Comparison of ENCODE assay signal across 28 mouse cellular contexts in the genomic region with DNA sequence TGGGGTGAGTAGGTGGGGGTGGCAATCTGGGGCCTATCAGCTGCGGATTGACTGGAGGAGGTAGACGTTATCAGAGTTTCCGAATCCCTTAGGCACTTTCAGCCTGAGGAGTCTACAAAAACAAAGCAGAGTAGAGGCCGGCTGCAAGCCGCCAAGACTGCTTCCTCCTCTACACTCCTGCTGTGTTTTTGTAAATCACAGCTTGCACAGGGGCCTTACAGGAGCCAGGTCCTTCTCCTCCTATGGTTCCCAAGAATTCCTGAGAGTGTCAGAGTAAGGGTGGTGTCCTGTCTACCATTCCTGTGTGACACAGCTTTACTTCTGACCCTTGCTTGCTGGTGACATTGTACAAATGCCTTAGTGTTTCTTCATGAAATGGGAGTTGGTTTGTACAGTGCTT. TPM values are rescaled to one million over a fixed set of nuclear protein-coding genes. Genes with fewer than 3 reads are reported as not detected.
A peak's percentile ranks its signal among the peaks of the same experiment; 100 is the strongest.
DNase-seq lines count a peak whose midpoint lies in the region; ATAC-seq and TF ChIP-seq lines count a peak whose summit lies in the region.
"Had no signal": no experiment of that assay in that cellular context is flagged by ENCODE, and none has a peak within 500 bp of the region (broad histone marks: within the 10 kb centered on the region; RNA-seq: fewer than 3 reads in every experiment).

No protein-coding gene starts in this region.

- 0 out of 2 replicates have a peak, but pooled peaks have one; percentile 4 for TF ChIP-seq EP300 in ES-Bruce4 (IDR thresholded peaks at IDR 0.05; ENCODE audit: insufficient read depth, low read depth, low read length)

- peaks cover 10% of the 10 kb centered on the region for H3K9me3 ChIP-seq in ES-Bruce4 (replicated peaks; ENCODE audit: control insufficient read depth, insufficient read depth, low read length, poor library complexity, severe bottlenecking)
- H3K9me3 ChIP-seq in hindbrain, embryonic 12.5 days (replicated peaks): peaks cover 7% of the 10 kb centered on the region; the same call in 1 of the 2 replicates
- H3K9me3 ChIP-seq: embryonic facial prominence, embryonic 15.5 days had no signal

- ATAC-seq in hindbrain, embryonic 12.5 days (ENCODE audit: low FRiP score): no peak
- ATAC-seq: activated CD4-positive, CD25-positive, alpha-beta regulatory T cell, adult 4 months; forebrain, embryonic 14.5 days; forebrain, embryonic 16.5 days; Patski had no signal

- DNase-seq in ES-CJ7 (ENCODE audit: low read depth, low spot score) (peak; percentile 43), R1 (ENCODE audit: low read depth, low spot score) (peak; percentile 88)
- DNase-seq in cerebellum, adult 18-20 months: no peak
- DNase-seq in urinary bladder, postnatal 4 days (ENCODE audit: low spot score in 2 of 2): no peak
- DNase-seq: adrenal gland, adult 8-10 months; adrenal gland, postnatal 14 days; adrenal gland, postnatal 36 days; cerebellum, adult 11-12 months; cerebellum, adult 8-10 months; cerebellum, adult 9-11 months; cerebellum, postnatal 14 days; cerebellum, postnatal 36 days; embryo, embryonic 11 days had no signal

- H3K4me3 ChIP-seq in ES-Bruce4 (ENCODE audit: low read depth, low read length): no peak overlapping the region
- H3K4me3 ChIP-seq in hindbrain, embryonic 12.5 days: no peak overlapping the region
- H3K4me3 ChIP-seq: embryonic facial prominence, embryonic 13.5 days; embryonic facial prominence, embryonic 15.5 days; erythroblast, embryonic 14.5 days; forebrain, embryonic 10.5 days; forebrain, embryonic 12.5 days had no signal

- WGBS in hindbrain, embryonic 12.5 days: 34% methylated on average over 5 of the region's 5 CpGs

- H3K9ac ChIP-seq in ES-Bruce4 (ENCODE audit: low read depth, poor library complexity, severe bottlenecking): no peak overlapping the region
- H3K9ac ChIP-seq in hindbrain, embryonic 12.5 days: no peak overlapping the region
- H3K9ac ChIP-seq: embryonic facial prominence, embryonic 13.5 days; embryonic facial prominence, embryonic 15.5 days; forebrain, embryonic 12.5 days had no signal

- no peak for TF ChIP-seq POLR2A in ES-Bruce4 (IDR thresholded peaks at IDR 0.05; ENCODE audit: insufficient read depth, low read length)

- TF ChIP-seq CTCF in ES-Bruce4 (IDR thresholded peaks at IDR 0.05; ENCODE audit: low read depth, low read length): no peak

- peaks cover 2% of the 10 kb centered on the region for H3K4me1 ChIP-seq in ES-Bruce4 (ENCODE audit: control insufficient read depth, insufficient read depth, low read length)
- H3K4me1 ChIP-seq in hindbrain, embryonic 12.5 days: 0 out of 2 replicates have a peak, but pooled peaks cover 4% of the 10 kb centered on the region
- H3K4me1 ChIP-seq: embryonic facial prominence, embryonic 15.5 days had no signal

- H3K27ac ChIP-seq in ES-Bruce4 (ENCODE audit: insufficient read depth, low read length): peak overlapping the region; percentile 80
- no peak overlapping the region for H3K27ac ChIP-seq in hindbrain, embryonic 12.5 days
- H3K27ac ChIP-seq: embryonic facial prominence, embryonic 13.5 days; embryonic facial prominence, embryonic 15.5 days; forebrain, embryonic 10.5 days; forebrain, embryonic 12.5 days had no signal

- H3K27me3 ChIP-seq in ES-Bruce4 (ENCODE audit: control insufficient read depth, insufficient read depth, low read length, poor library complexity, severe bottlenecking): no peaks in the 10 kb centered on the region
- H3K27me3 ChIP-seq in hindbrain, embryonic 12.5 days: no peaks in the 10 kb centered on the region
- H3K27me3 ChIP-seq: embryonic facial prominence, embryonic 13.5 days; embryonic facial prominence, embryonic 15.5 days; forebrain, embryonic 12.5 days; Patski had no signal

- H3K4me2 ChIP-seq in hindbrain, embryonic 12.5 days (replicated peaks): no peak overlapping the region
- H3K4me2 ChIP-seq: embryonic facial prominence, embryonic 13.5 days; embryonic facial prominence, embryonic 15.5 days; forebrain, embryonic 12.5 days had no signal

- H3K36me3 ChIP-seq in ES-Bruce4 (ENCODE audit: control insufficient read depth, insufficient read depth, low read length, poor library complexity, severe bottlenecking): no peaks in the 10 kb centered on the region
- H3K36me3 ChIP-seq in hindbrain, embryonic 12.5 days: no peaks in the 10 kb centered on the region
- H3K36me3 ChIP-seq: embryonic facial prominence, embryonic 13.5 days; embryonic facial prominence, embryonic 15.5 days; forebrain, embryonic 10.5 days; forebrain, embryonic 12.5 days; G1E had no signal

RNA-seq across cellular contexts. Expression of a gene that starts 32.6 kb away (rescaled TPM):
- polyA plus RNA-seq in ES-Bruce4 (2011; ENCODE audit: insufficient read depth, insufficient read length, low read depth, missing spikeins): not detected in 2 replicates
- not detected in 2 replicates for polyA plus RNA-seq in hindbrain, embryonic 12.5 days (2016; fragmentation: Nextera tagmentation; extraction: Ambion mirVana)
- polyA plus RNA-seq: activated CD4-positive, CD25-positive, alpha-beta regulatory T cell, adult 4 months; C2C12; embryonic facial prominence, embryonic 11.5 days; embryonic facial prominence, embryonic 13.5 days; embryonic facial prominence, embryonic 15.5 days; erythroblast, embryonic 14.5 days; forebrain, embryonic 10.5 days; forebrain, embryonic 12.5 days; forebrain, embryonic 14.5 days; forebrain, embryonic 16.5 days; frontal cortex, adult 2 months; G1E; Patski had no signal

RNA-seq across cellular contexts. Expression of a gene that starts 48.1 kb away (rescaled TPM):
- polyA plus RNA-seq in ES-Bruce4 (2011; ENCODE audit: insufficient read depth, insufficient read length, low read depth, missing spikeins): 2.8 and 3.1 TPM in 2 replicates
- polyA plus RNA-seq in hindbrain, embryonic 12.5 days (2016; fragmentation: Nextera tagmentation; extraction: Ambion mirVana): 1.8 TPM in 2 replicates
- polyA plus RNA-seq: erythroblast, embryonic 14.5 days; G1E had no signal

Comparison
In these comparisons a context has a peak if more than half of its experiments do, and no peak if none do; other contexts are left out.
1. DNase-seq: peak in ES-CJ7 (single experiment) and R1 (single experiment); none in cerebellum, adult 18-20 months (0 of 2) and urinary bladder, postnatal 4 days (0 of 2).